Mouse (Mus musculus) midbrain, postnatal 0 days (tissue): ENCODE results near the gene Adam8. TPM values are rescaled to one million over a fixed set of nuclear protein-coding genes. Genes with fewer than 3 reads are reported as not detected.

Experiments used
- ATAC-seq: fragments of 200-750 bp; cut with Nextera tagmentation; 2 replicates; pipeline ENCODE4 v1.8.0; 2017; ENCODE audit warnings: moderate number of reproducible peaks, mild to moderate bottlenecking, moderate TSS enrichment, moderate library complexity; ENCODE audit not compliant: low FRiP score
- DNase-seq: peaks from one replicate; pipeline ENCODE4 v3.0.0-alpha.2; 2015; ENCODE audit warnings: low spot score
- H3K27ac ChIP-seq: fragments of 300-500 bp; sonication (generic); 2 replicates; pipeline ENCODE4 v1.5.1; 2014; ENCODE audit warnings: low read depth, mild to moderate bottlenecking, low read length, mixed read lengths
- H3K27me3 ChIP-seq: fragments of 300-500 bp; sonication (generic); 2 replicates; pipeline ENCODE4 v1.6.1; 2014; ENCODE audit warnings: low read length, control low read depth, mixed read lengths; ENCODE audit not compliant: insufficient read depth
- H3K36me3 ChIP-seq: fragments of 300-500 bp; sonication (generic); 2 replicates; pipeline ENCODE4 v1.6.1; 2014; ENCODE audit warnings: low read length, control low read depth, mixed read lengths; ENCODE audit not compliant: insufficient read depth
- H3K4me1 ChIP-seq: fragments of 300-500 bp; sonication (generic); 2 replicates; pipeline ENCODE4 v1.6.1; 2014; ENCODE audit warnings: mild to moderate bottlenecking, control low read depth, antibody characterized with exemption, low read length, mixed read lengths; ENCODE audit not compliant: insufficient read depth
- H3K4me2 ChIP-seq: fragments of 300-500 bp; sonication (generic); 2 replicates; pipeline ENCODE4 v1.6.1; 2014; ENCODE audit warnings: low read depth, mild to moderate bottlenecking, low read length, mixed read lengths; ENCODE audit not compliant: poor library complexity, severe bottlenecking
- H3K4me3 ChIP-seq: fragments of 300-500 bp; sonication (generic); 2 replicates; pipeline ENCODE4 v1.5.1; 2014; ENCODE audit warnings: low read depth, mild to moderate bottlenecking, low read length, moderate library complexity
- H3K9ac ChIP-seq: fragments of 300-500 bp; sonication (generic); replicated peaks from 2 replicates; pipeline ENCODE4 v1.6.1; 2014; ENCODE audit warnings: mild to moderate bottlenecking, low read length, moderate library complexity, mixed read lengths; ENCODE audit not compliant: poor library complexity, severe bottlenecking
- H3K9me3 ChIP-seq: fragments of 300-500 bp; sonication (generic); 2 replicates; pipeline ENCODE4 v1.6.1; 2016; ENCODE audit warnings: low read length, control low read depth
- CTCF ChIP-seq: IDR thresholded peaks from 2 replicates; pipeline ENCODE4 v1.5.1; 2016; ENCODE audit warnings: antibody characterized with exemption, mild to moderate bottlenecking
- WGBS: fragments of 180-500 bp; shearing (Covaris S2); extraction: QIAGEN DNeasy Blood & Tissue Kit; methylation state at CpG from one replicate; pipeline ENCODE4 v1.1.7; 2014; 5-methylcytosine and 5-hydroxymethylcytosine counted together
- polyA plus RNA-seq: library from polyadenylated mRNA; unstranded; fragments of >200 nt; fragmentation: Nextera tagmentation; extraction: Ambion mirVana; gene quantifications from 2 replicates; pipeline ENCODE4 v1.2.1, GENCODE M21; 2015
- total RNA-seq: library from RNA; depleted of rRNA; stranded (reverse); fragments of >200 nt; gene quantifications from 2 replicates; pipeline ENCODE4 v1.2.3, GENCODE M21; 2014

Gene Adam8
- total and polyA plus RNA-seq, 2 experiments from 2014 or later = 0.42 to 2.7 TPM

- TF ChIP-seq CTCF = no peak
- WGBS = 95% methylated on average over 13 of the region's 13 CpGs
- Histone ChIP-seq H3K4me2 (no peak overlapping the region), H3K9me3 (no peaks in the 10 kb centered on the region), H3K4me3 (no peak overlapping the region), H3K36me3 (peaks cover 50% of the 10 kb centered on the region), H3K27ac (no peak overlapping the region), H3K4me1 (no peaks in the 10 kb centered on the region), H3K27me3 (no peaks in the 10 kb centered on the region), H3K9ac (no peak overlapping the region)
- DNase-seq (no peak), ATAC-seq (no peak)
These were observed 6.5 kb upstream of the Adam8 start for GRCm38 (mm10) chr7:139998691-139999350.

GRCm38 (mm10) chr7:139994676-139995075, 2.3 kb upstream of the Adam8 start:
- no peaks in the 10 kb centered on the region for H3K9me3 ChIP-seq
- H3K27me3 ChIP-seq = no peaks in the 10 kb centered on the region
- no peaks in the 10 kb centered on the region for H3K4me1 ChIP-seq
- DNase-seq (peak; percentile 78), ATAC-seq (no peak)
- 35% methylated on average over 3 of the region's 3 CpGs for WGBS
- no peak overlapping the region for H3K4me3 ChIP-seq
- no peak overlapping the region for H3K27ac ChIP-seq
- no peak overlapping the region for H3K9ac ChIP-seq
- H3K4me2 ChIP-seq = no peak overlapping the region
- peak; percentile 83 for TF ChIP-seq CTCF
- peaks cover 34% of the 10 kb centered on the region for H3K36me3 ChIP-seq

GRCm38 (mm10) chr7:139994202-139994601, 1.8 kb upstream of the Adam8 start:
- DNase-seq (no peak), ATAC-seq (no peak)
- Histone ChIP-seq H3K4me1 (no peaks in the 10 kb centered on the region), H3K27ac (no peak overlapping the region), H3K27me3 (no peaks in the 10 kb centered on the region), H3K4me3 (no peak overlapping the region), H3K9me3 (no peaks in the 10 kb centered on the region), H3K36me3 (peaks cover 29% of the 10 kb centered on the region), H3K4me2 (no peak overlapping the region), H3K9ac (no peak overlapping the region)
- 85% methylated on average over 4 of the region's 4 CpGs for WGBS
- TF ChIP-seq CTCF = no peak

- Histone ChIP-seq H3K4me3 (no peak overlapping the region), H3K27me3 (no peaks in the 10 kb centered on the region), H3K36me3 (peaks cover 24% of the 10 kb centered on the region), H3K4me1 (no peaks in the 10 kb centered on the region), H3K9ac (no peak overlapping the region), H3K27ac (no peak overlapping the region), H3K9me3 (no peaks in the 10 kb centered on the region), H3K4me2 (no peak overlapping the region)
- 87% methylated on average over 6 of the region's 6 CpGs for WGBS
- ATAC-seq (no peak), DNase-seq (no peak)
- TF ChIP-seq CTCF = no peak
These were observed 1.2 kb upstream of the Adam8 start for GRCm38 (mm10) chr7:139993532-139993931.

GRCm38 (mm10) chr7:139990864-139991394, 1.4 kb downstream of the Adam8 start:
- DNase-seq = no peak
- no peak for TF ChIP-seq CTCF
- H3K9ac ChIP-seq = no peak overlapping the region
- no peak for ATAC-seq
- 72% methylated on average over 8 of the region's 8 CpGs for WGBS
- H3K36me3 ChIP-seq = peaks cover 4% of the 10 kb centered on the region; the same call in 1 of the 2 replicates
- no peaks in the 10 kb centered on the region for H3K27me3 ChIP-seq
- no peak overlapping the region for H3K27ac ChIP-seq
- no peak overlapping the region for H3K4me2 ChIP-seq
- no peak overlapping the region for H3K4me3 ChIP-seq
- H3K4me1 ChIP-seq = no peaks in the 10 kb centered on the region
- H3K9me3 ChIP-seq = no peaks in the 10 kb centered on the region

GRCm38 (mm10) chr7:139988272-139988671, 4.1 kb downstream of the Adam8 start:
- no peak for DNase-seq
- Histone ChIP-seq H3K36me3 (no peaks in the 10 kb centered on the region), H3K9me3 (no peaks in the 10 kb centered on the region), H3K4me1 (no peaks in the 10 kb centered on the region), H3K4me3 (no peak overlapping the region), H3K4me2 (no peak overlapping the region), H3K27ac (no peak overlapping the region), H3K9ac (no peak overlapping the region), H3K27me3 (no peaks in the 10 kb centered on the region)
- no peak for TF ChIP-seq CTCF
- WGBS = 90% methylated on average over 9 of the region's 9 CpGs
- no peak for ATAC-seq
